Mouse (Mus musculus) adrenal gland, adult 2 months (tissue): Measurements from ENCODE around the gene Ints1. TPM values are rescaled to one million over a fixed set of nuclear protein-coding genes. Genes with fewer than 3 reads are reported as not detected.

Source experiments
- DNase-seq: peaks from one replicate; pipeline ENCODE4 v3.0.0; 2021
- polyA plus RNA-seq: library from polyadenylated mRNA; depleted of rRNA; stranded (reverse); fragments of >200 nt; gene quantifications from 2 replicates; pipeline ENCODE4 v1.2.3, GENCODE M21; 2012
- total RNA-seq, 2 experiments: library from RNA; stranded (reverse); gene quantifications; 2 replicates each; pipeline ENCODE4 v1.2.3; 2021

The Ints1 gene
- total and polyA plus RNA-seq, 3 experiments, result 50.6 to 91.0 (median 55.9) TPM

DNA sequence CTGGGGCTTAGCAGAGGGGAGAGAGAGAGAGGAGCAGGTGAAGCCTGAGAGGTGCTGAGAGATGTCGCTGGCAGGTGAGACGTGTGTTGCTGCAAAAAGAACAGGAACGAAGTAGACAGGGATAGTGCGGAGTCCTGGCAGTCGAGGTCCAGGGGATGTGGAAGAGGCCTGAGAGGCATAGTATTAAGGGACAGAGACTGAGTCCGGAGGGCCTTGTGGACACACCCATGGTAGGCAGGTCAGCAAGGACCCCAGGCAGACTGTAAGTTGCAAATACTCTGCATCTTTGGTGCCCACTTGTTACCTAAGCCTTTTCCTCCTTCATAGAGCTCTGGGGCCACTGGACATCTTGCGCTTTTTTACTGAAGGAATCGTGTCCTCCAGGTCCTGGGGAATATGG, 25.8 kb upstream of the Ints1 start:
- DNase-seq, result no peak

- DNase-seq, result no peak
Observed at GRCm38 (mm10) chr5:139799801-139800590, 24.5 kb upstream of the Ints1 start.

DNA sequence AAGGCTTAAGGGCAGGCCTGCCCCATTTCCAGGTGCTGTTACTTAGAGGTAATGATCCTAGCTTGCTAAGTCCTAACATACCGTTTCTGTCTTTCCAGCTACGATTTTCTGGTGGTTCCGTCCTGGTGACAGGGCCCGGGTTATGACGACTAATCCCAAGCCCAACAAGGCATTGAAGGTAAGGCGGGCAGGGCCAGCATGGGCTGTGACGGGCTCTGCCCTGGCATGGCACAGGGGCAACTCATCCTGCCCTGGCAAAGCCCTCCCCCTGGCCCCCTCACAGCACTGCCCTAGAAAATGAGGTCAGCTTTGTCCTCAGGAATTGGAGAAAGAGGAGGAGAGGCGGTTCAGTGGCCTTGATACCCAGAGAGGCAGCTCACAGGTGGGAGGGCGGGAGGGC, 23.6 kb upstream of the Ints1 start:
- DNase-seq, result no peak

GRCm38 (mm10) chr5:139798168-139798900, 22.9 kb upstream of the Ints1 start:
- DNase-seq, result no peak

GRCm38 (mm10) chr5:139797473-139798167, 22.1 kb upstream of the Ints1 start:
- peak; percentile 95 for DNase-seq

DNA sequence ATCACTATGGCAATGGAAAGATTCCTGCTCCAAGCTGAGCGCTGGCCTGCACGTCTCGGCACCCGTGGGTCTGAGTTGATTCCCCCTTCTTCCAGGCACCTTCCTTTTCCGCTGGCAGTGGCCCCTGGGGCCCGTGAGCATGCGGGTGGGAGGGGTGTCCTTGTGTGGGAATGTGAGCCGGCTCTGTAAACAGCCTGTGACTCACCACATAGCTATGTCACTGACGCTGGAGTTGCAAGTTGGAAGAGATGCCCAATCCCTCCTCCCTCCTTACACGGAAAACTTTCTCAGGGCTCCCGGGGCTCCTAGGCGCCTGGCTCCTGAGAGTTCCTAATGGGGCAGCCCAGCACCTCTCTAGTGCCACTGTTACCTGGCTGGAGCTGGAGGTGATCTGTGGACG, 21.4 kb upstream of the Ints1 start:
- DNase-seq, result peak; percentile 94

- DNase-seq, result peak; percentile 42
Observed at GRCm38 (mm10) chr5:139796001-139796620, 20.6 kb upstream of the Ints1 start.

DNA sequence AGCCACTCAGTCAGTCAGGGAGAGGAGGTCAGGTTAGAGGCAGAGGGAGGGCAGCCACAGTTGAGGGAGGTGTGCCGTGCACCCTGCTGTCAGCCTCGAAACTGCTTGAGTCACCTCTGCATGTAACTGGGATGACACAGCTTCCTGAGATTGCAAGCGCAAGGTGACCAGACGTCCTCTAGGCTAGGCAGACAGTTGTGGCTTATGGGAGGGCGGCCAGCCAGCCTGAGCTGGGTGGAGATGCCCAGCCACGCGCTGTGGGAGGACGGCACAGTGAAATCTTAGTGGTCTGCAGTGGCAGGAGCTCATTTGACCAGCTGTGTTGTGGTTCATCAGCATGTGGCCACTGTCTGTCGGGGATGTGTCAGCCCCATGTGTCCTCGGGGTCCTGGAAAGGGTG, 19.5 kb upstream of the Ints1 start:
- DNase-seq, result peak; percentile 88

- no peak for DNase-seq
Observed at GRCm38 (mm10) chr5:139794137-139794536, 18.7 kb upstream of the Ints1 start.

DNA sequence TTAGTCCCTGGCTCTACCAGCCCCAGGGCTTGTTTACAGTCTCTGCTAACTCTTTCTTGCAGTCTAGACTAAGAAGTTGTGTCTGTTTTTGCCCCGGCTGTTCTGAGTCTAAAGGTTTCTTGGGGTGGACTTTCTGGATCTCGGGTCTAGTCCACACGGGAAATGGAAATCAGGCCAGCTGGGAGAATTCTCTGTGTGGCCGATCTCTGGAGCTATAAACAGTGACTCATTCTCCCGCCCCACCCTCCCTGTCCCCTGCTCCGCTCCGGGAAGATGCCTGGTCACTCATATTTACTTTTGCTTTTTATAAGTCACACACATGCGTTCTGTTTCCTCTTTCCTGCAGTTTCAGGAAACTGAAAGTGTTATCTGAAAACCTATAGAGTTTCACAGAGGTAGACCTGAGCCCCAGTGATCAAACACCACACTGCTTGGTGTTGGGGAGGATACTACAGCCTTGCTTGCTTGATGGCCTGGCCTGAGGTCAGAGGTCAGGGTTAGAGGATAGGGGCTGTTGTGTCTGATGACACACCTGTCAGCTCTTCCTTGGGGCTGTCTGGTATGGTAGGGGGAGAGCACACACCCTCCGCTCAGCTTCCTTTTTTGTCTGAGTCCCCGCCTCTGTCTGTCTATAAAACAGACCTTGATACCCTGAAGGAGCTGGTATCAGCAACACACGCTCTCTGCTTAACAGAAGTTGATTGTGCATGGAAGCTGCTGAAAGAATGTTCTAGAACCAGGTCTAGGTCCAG, 18.0 kb upstream of the Ints1 start:
- DNase-seq, result peak; percentile 63

GRCm38 (mm10) chr5:139792966-139793337, 17.5 kb upstream of the Ints1 start:
- no peak for DNase-seq

- peak; percentile 34 for DNase-seq
Observed at GRCm38 (mm10) chr5:139792159-139792775, 16.8 kb upstream of the Ints1 start.

GRCm38 (mm10) chr5:139791227-139792158, 16.0 kb upstream of the Ints1 start, which contains the start of gene Mafk:
Mafk (plus strand) TSS chr5:139791513.
- peak; percentile 99 for DNase-seq

DNA sequence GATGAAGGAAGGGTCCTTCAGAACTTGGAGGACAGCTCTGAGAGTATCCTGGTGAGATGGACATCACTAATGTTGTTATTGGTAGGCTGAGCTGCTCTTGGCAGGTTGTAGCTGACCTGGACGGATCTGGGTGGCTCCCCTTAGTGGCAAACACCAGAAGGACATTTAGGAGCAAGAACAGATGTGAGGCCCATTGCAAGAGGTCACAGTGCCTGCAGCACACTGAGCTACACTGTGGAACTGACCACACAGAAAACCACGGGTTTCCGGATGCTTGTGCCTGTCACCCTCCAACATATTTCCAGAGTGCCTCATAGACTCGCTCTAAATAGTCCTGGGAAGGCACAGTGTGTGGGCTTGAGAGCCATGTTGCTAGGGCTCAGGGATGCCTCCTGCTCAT, 14.0 kb upstream of the Ints1 start:
- DNase-seq, result no peak

DNA sequence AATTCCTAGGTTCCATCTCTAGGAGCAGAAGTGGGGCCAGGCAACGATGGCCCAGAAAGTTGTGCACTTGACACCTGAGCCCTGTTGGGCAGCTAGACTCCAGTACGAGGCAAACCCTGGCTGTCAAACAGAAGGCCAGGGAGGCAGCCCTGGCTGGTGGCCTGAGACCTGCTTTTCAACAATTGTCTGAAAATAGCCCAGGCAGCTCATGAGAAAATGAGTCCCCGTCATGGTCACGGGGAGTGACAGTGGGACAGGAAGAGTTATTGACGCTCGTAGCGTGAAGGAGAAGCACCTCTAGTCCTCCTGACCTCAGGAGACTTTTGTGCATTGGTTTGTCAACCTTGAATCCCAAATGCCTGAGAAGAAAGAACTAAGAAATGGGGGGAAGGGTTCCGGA, 5.9 kb upstream of the Ints1 start:
- no peak for DNase-seq

DNA sequence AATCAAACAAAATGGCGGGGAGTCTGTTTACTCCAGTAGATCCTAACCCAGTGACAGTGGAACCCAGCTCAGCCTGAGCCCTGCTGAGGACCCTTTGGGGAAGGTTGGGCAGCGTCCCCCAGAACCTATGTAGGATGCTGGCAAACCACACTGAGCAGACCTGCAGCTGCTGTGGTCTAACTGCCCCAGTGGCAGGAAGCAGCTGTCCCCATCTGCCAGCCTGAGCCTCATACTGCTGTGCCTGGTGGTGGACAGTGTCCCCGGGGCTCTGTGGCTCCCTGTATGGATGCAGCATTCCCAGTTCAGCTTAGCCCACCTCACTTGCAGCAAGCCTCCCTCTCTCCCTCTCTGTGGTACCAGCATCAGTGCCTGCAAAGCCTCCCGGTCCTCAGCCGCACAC, 1.5 kb upstream of the Ints1 start:
- no peak for DNase-seq

DNA sequence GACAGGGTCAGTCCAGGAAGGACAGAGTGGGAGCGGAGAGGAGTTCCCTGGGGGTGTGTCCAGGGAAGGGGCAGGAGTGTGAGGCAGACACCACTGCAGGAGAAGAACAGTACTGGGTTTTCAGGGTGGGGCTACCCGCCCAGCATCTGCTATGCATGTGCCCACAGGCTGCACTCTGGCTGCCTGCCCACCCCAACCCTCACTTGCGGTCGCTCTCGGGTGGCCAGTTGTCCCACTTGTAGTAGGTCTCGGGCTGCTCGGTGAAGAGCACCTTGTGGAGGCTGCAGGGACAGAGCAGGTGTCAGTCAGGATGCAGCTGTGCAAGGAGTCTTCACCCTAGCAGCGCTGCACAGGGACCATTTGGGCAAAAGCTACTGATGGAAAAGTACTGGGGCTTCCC, 7.3 kb downstream of the Ints1 start:
- DNase-seq, result no peak

- DNase-seq, result no peak
Observed at GRCm38 (mm10) chr5:139764296-139764695, 11.2 kb downstream of the Ints1 start.

DNA sequence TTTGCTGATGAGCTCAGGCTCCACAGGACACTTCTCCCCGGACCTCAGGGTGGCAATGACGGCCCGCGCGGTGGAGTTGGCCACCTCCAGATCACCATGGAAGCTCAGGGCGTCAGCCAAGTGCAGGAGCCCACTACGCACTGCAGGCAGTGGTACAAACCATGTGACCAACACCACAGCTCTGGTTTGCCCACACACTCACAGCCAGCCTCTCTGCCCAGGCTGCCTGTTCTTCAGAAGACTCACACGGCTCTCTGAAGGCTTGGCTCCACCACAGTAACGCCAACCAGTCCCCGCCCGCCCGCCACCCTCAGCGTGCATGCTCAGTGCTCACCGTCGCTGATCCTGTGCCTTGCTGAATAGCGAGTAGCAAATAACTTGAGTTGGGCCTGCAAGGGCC, 17.4 kb downstream of the Ints1 start:
- no peak for DNase-seq

GRCm38 (mm10) chr5:139756586-139756985, 18.9 kb downstream of the Ints1 start:
- no peak for DNase-seq
